In genomic region chr4:141600364-141600763, GRCm38 (mm10) we compare ENCODE assay signal across 10 mouse cellular contexts. TPM values are rescaled to one million over a fixed set of nuclear protein-coding genes. Genes with fewer than 3 reads are reported as not detected.
A peak's percentile ranks its signal among the peaks of the same experiment; 100 is the strongest.
DNase-seq lines count a peak whose midpoint lies in the region; ATAC-seq lines count a peak whose summit lies in the region.
"Had no signal": no experiment of that assay in that cellular context is flagged by ENCODE, and none has a peak within 500 bp of the region (broad histone marks: within the 10 kb centered on the region; RNA-seq: fewer than 3 reads in every experiment).

No protein-coding gene starts in this region.

- H3K9me3 ChIP-seq in heart, embryonic 10.5 days, result no peaks in the 10 kb centered on the region
- H3K9me3 ChIP-seq in hindbrain, embryonic 14.5 days (ENCODE audit: control insufficient read depth, low read length), result no peaks in the 10 kb centered on the region
- H3K9me3 ChIP-seq in midbrain, embryonic 16.5 days (replicated peaks; ENCODE audit: control insufficient read depth, low read length, poor library complexity, severe bottlenecking), result no peaks in the 10 kb centered on the region

- no peak for DNase-seq in heart, embryonic 10.5 days (ENCODE audit: low spot score)
- no peak for DNase-seq in heart, postnatal 4 days
- no peak for DNase-seq in hindbrain, embryonic 14.5 days (ENCODE audit: low spot score)
- no peak for DNase-seq in adrenal gland, postnatal 14 days
- no peak for DNase-seq in frontal cortex, adult 2 months (ENCODE audit: extremely low spot score in 1 of 2, low spot score in 1 of 2)
- DNase-seq: adrenal gland, adult 8-10 months; kidney, adult 9 months had no signal

- H3K4me1 ChIP-seq in heart, embryonic 10.5 days, result peaks cover 74% of the 10 kb centered on the region
- peaks cover 36% of the 10 kb centered on the region for H3K4me1 ChIP-seq in brown adipose tissue, adult 24 weeks (ENCODE audit: control insufficient read depth, insufficient read depth, insufficient read length, low read length)
- H3K4me1 ChIP-seq in hindbrain, embryonic 14.5 days (replicated peaks; ENCODE audit: control insufficient read depth, insufficient read depth, low read length), result peaks cover 14% of the 10 kb centered on the region
- H3K4me1 ChIP-seq in midbrain, embryonic 16.5 days (ENCODE audit: control insufficient read depth, insufficient read depth, low read length), result peaks cover 10% of the 10 kb centered on the region

- H3K4me3 ChIP-seq in heart, embryonic 10.5 days, result peak overlapping the region; percentile 79
- no peak overlapping the region for H3K4me3 ChIP-seq in brown adipose tissue, adult 24 weeks (ENCODE audit: insufficient read depth, low read depth, low read length)
- H3K4me3 ChIP-seq in hindbrain, embryonic 14.5 days (replicated peaks; ENCODE audit: low read length), result peak overlapping the region; percentile 66; the same call in 1 of the 2 replicates
- H3K4me3 ChIP-seq in midbrain, embryonic 16.5 days (ENCODE audit: low read depth, low read length), result peak overlapping the region; percentile 66; the same call in 1 of the 2 replicates

- peak overlapping the region; percentile 91 for H3K27ac ChIP-seq in heart, embryonic 10.5 days
- peak overlapping the region; percentile 40; the same call in 1 of the 2 replicates for H3K27ac ChIP-seq in brown adipose tissue, adult 24 weeks (replicated peaks; ENCODE audit: low read depth, low read length)
- peak overlapping the region; percentile 17; the same call in 1 of the 2 replicates for H3K27ac ChIP-seq in hindbrain, embryonic 14.5 days
- no peak overlapping the region for H3K27ac ChIP-seq in midbrain, embryonic 16.5 days (ENCODE audit: low read length)

- H3K27me3 ChIP-seq in heart, embryonic 10.5 days (ENCODE audit: insufficient read depth, poor library complexity, severe bottlenecking), result peaks cover 7% of the 10 kb centered on the region; the same call in 1 of the 2 replicates
- no peaks in the 10 kb centered on the region for H3K27me3 ChIP-seq in hindbrain, embryonic 14.5 days (ENCODE audit: control insufficient read depth, insufficient read depth, low read length)
- no peaks in the 10 kb centered on the region for H3K27me3 ChIP-seq in midbrain, embryonic 16.5 days (ENCODE audit: control insufficient read depth, insufficient read depth, low read depth, low read length)

- peaks cover 4% of the 10 kb centered on the region for H3K36me3 ChIP-seq in heart, embryonic 10.5 days
- no peaks in the 10 kb centered on the region for H3K36me3 ChIP-seq in hindbrain, embryonic 14.5 days (replicated peaks; ENCODE audit: control insufficient read depth, insufficient read depth)
- H3K36me3 ChIP-seq in midbrain, embryonic 16.5 days (ENCODE audit: control insufficient read depth, insufficient read depth, low read length), result no peaks in the 10 kb centered on the region

- ATAC-seq in hindbrain, embryonic 14.5 days (ENCODE audit: low FRiP score), result peak; percentile 12; the same call in 1 of the 2 replicates
- no peak for ATAC-seq in midbrain, embryonic 16.5 days
- no peak for ATAC-seq in megakaryocyte-erythroid progenitor cell, adult 5-6 weeks (replicated peaks; ENCODE audit: low FRiP score, low TSS enrichment, poor library complexity, severe bottlenecking)

- peak overlapping the region; percentile 88 for H3K4me2 ChIP-seq in hindbrain, embryonic 14.5 days (replicated peaks)
- peak overlapping the region; percentile 92 for H3K4me2 ChIP-seq in midbrain, embryonic 16.5 days (ENCODE audit: low read length)

- H3K9ac ChIP-seq in hindbrain, embryonic 14.5 days, result peak overlapping the region; percentile 81; the same call in 1 of the 2 replicates
- H3K9ac ChIP-seq in midbrain, embryonic 16.5 days (ENCODE audit: low read depth, low read length), result peak overlapping the region; percentile 78

- WGBS in heart, embryonic 10.5 days, result 29% methylated on average over 6 of the region's 6 CpGs
- WGBS in hindbrain, embryonic 14.5 days, result 27% methylated on average over 6 of the region's 6 CpGs
- WGBS in midbrain, embryonic 16.5 days, result 26% methylated on average over 6 of the region's 6 CpGs

RNA-seq across cellular contexts. Expression of gene Fblim1, which starts 5.5 kb away (rescaled TPM):
- polyA plus RNA-seq in heart, embryonic 10.5 days (2016; fragmentation: Nextera tagmentation; extraction: Ambion mirVana), result 61.9 and 62.7 TPM in 2 replicates
- total RNA-seq in heart, postnatal 4 days (2021), result 100 to 1,000 TPM; 122 to 145 TPM
- polyA plus RNA-seq in brown adipose tissue, adult 24 weeks (2012; ENCODE audit: insufficient read depth, insufficient read length, missing spikeins), result 2.1 and 3.6 TPM in 2 replicates
- polyA plus RNA-seq in hindbrain, embryonic 14.5 days (2014; fragmentation: Nextera tagmentation; extraction: Ambion mirVana), result 41.3 and 43.6 TPM in 2 replicates
- 35.6 and 37.8 TPM in 2 replicates for polyA plus RNA-seq in midbrain, embryonic 16.5 days (2015; fragmentation: Nextera tagmentation; extraction: Ambion mirVana)
- total RNA-seq in megakaryocyte-erythroid progenitor cell, adult 5-6 weeks (2014; fragmentation: Nextera tagmentation), result not detected in 2 replicates
- total RNA-seq in megakaryocyte-erythroid progenitor cell, adult 5-6 weeks (2017), result not detected in 2 replicates
- total RNA-seq in adrenal gland, postnatal 14 days (2021), result 11.0 and 13.2 TPM in 2 replicates
- polyA plus RNA-seq in frontal cortex, adult 2 months (2012; rRNA removed), result 1.0 and 2.6 TPM in 2 replicates

RNA-seq across cellular contexts. Expression of gene Tmem82, which starts 18.1 kb away (rescaled TPM):
- 0.96 and 2.4 TPM in 2 replicates for polyA plus RNA-seq in heart, embryonic 10.5 days (2016; fragmentation: Nextera tagmentation; extraction: Ambion mirVana)
- total RNA-seq in heart, postnatal 4 days (2021), result 1 to 10 TPM; 3.1 to 3.2 TPM
- polyA plus RNA-seq in brown adipose tissue, adult 24 weeks (2012; ENCODE audit: insufficient read depth, insufficient read length, missing spikeins), result 1.1 TPM in 1 of 2 replicates, not detected in the other
- polyA plus RNA-seq in hindbrain, embryonic 14.5 days (2014; fragmentation: Nextera tagmentation; extraction: Ambion mirVana), result 0.17 TPM in 1 of 2 replicates, not detected in the other
- 0.14 and 0.43 TPM in 2 replicates for polyA plus RNA-seq in midbrain, embryonic 16.5 days (2015; fragmentation: Nextera tagmentation; extraction: Ambion mirVana)
- total RNA-seq in megakaryocyte-erythroid progenitor cell, adult 5-6 weeks (2014; fragmentation: Nextera tagmentation), result 0.37 TPM in 1 of 2 replicates, not detected in the other
- 0.52 and 0.57 TPM in 2 replicates for total RNA-seq in megakaryocyte-erythroid progenitor cell, adult 5-6 weeks (2017)
- total RNA-seq in adrenal gland, postnatal 14 days (2021), result 9.7 and 9.9 TPM in 2 replicates
- 0.84 and 1.2 TPM in 2 replicates for polyA plus RNA-seq in frontal cortex, adult 2 months (2012; rRNA removed)

RNA-seq across cellular contexts. Expression of gene Slc25a34, which starts 23.3 kb away (rescaled TPM):
- 0.20 and 0.34 TPM in 2 replicates for polyA plus RNA-seq in heart, embryonic 10.5 days (2016; fragmentation: Nextera tagmentation; extraction: Ambion mirVana)
- total RNA-seq in heart, postnatal 4 days (2021), result 10 to 100 TPM; 32.5 to 33.6 TPM
- 4.5 and 12.7 TPM in 2 replicates for polyA plus RNA-seq in brown adipose tissue, adult 24 weeks (2012; ENCODE audit: insufficient read depth, insufficient read length, missing spikeins)
- not detected in 2 replicates for polyA plus RNA-seq in hindbrain, embryonic 14.5 days (2014; fragmentation: Nextera tagmentation; extraction: Ambion mirVana)
- polyA plus RNA-seq in midbrain, embryonic 16.5 days (2015; fragmentation: Nextera tagmentation; extraction: Ambion mirVana), result 0.27 and 0.45 TPM in 2 replicates
- not detected in 2 replicates for total RNA-seq in megakaryocyte-erythroid progenitor cell, adult 5-6 weeks (2014; fragmentation: Nextera tagmentation)
- 0.65 TPM in 1 of 2 replicates, not detected in the other for total RNA-seq in megakaryocyte-erythroid progenitor cell, adult 5-6 weeks (2017)
- 31.9 and 32.5 TPM in 2 replicates for total RNA-seq in adrenal gland, postnatal 14 days (2021)
- 8.0 and 9.7 TPM in 2 replicates for polyA plus RNA-seq in frontal cortex, adult 2 months (2012; rRNA removed)
